Mouse (Mus musculus) bone marrow, adult 2 months (tissue): ENCODE results near the gene Gpx4.

Experiments used
- CTCF ChIP-seq: fragments of 200-500 bp; IDR thresholded peaks from 2 replicates; pipeline ENCODE4 v1.5.1; 2011; ENCODE audit warnings: low read length, control low read depth; ENCODE audit not compliant: control insufficient read depth, insufficient read depth
- POLR2A ChIP-seq: fragments of 200-500 bp; IDR thresholded peaks from 2 replicates; pipeline ENCODE4 v1.6.1; 2011; ENCODE audit warnings: low read depth, mild to moderate bottlenecking, control low read depth, low read length, borderline replicate concordance; ENCODE audit not compliant: control insufficient read depth

GRCm38 (mm10) chr10:80022164-80022563 lies 24.8 kb upstream of the Gpx4 start:
- TF ChIP-seq CTCF = no peak
- no peak for TF ChIP-seq POLR2A
